Mouse (Mus musculus) erythroid progenitor cell, adult 5-6 weeks (primary cell): ENCODE data around the gene Coro1c. TPM values are rescaled to one million over a fixed set of nuclear protein-coding genes. Genes with fewer than 3 reads are reported as not detected.
A peak's percentile ranks its signal among the peaks of the same experiment; 100 is the strongest.

Experiments
- ATAC-seq: replicated peaks from 2 replicates; pipeline ENCODE4 v1.8.0; 2016; ENCODE audit warnings: moderate number of reproducible peaks, mild to moderate bottlenecking, moderate TSS enrichment, inconsistent platforms; ENCODE audit not compliant: poor library complexity, low FRiP score, severe bottlenecking
- total RNA-seq, 2 experiments: library from RNA; stranded (forward) in 1 of 2; stranded (reverse) in 1 of 2; fragments of 150-400 nt in 1 of 2; fragments of 186-747, 209-891 nt in 1 of 2; gene quantifications; 2 replicates each; pipeline versions ENCODE4 v1.2.3 to v1.2.4; 2015 to 2017; ENCODE audit warnings: low replicate concordance in 2 of 2

Gene Coro1c
- total RNA-seq, 2 experiments from 2014 or later, result 32.7 to 43.4 TPM

DNA sequence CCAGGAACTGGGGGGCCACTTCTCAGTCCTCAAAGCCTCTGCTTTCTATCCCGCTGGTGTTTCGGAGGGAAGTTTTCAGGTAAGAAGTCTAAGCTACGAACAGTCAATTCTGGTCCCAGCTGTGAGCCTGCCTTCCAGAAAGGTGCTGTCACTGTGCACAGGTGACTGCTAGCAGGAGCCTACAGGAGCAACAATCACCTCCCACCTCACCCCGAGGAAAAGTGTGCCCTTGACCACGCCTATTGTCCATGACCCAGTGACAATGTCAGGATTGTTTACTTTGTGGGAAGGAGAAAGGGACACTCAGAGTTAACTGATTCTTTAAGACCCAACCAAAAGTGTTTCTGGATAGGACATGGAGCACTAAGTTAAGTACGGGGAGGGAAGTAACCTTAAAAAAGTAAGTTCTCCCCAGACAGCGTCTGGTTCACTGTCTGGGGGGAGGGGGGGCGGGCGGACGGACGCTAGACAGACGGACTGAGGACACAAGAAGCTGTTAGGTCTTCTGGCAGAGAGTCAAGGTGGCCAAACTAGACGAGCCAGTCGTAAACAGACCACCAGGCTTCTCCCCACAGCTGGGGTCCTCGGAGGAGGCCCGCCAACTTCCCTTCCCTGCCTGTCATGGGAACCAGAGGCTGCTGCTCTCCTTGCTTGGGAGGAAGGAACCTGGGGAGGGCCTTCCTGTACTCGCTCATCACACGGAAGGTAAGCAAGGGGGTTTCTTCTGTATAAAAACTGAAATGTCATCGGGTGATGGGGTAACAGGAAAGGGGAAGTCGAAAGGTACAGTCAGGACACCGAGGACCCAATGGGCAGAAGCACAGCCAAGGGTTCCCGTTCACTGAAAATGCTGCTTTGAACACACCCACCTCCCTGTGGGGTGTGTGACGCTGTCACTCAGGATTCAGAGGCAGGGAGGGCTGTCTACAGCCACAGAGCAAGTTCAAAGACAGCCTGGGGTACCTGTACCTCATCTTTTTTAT, 67.0 kb downstream of the Coro1c start:
- no peak for ATAC-seq

GRCm38 (mm10) chr5:113840443-113840842, 68.1 kb downstream of the Coro1c start:
- no peak for ATAC-seq

DNA sequence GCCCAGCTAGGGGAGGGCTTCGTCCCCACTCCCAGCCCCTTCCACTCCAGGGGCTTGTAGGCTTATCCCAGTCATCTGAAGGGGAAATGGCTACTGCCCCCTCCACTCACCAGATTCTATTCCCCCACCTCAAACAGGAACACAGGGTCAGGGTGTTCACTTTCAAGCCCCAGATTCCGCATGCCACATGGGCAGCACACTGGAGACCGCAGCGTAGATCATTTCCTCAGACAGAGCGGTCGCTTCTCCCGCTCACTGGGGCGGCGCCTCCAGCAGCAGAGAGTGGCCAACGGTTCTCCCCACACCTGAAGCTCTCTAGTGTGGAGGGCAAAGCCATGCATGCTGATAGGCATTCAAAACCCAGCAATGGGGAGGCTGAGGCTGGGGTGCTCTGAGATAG, 71.6 kb downstream of the Coro1c start:
- ATAC-seq, result no peak

GRCm38 (mm10) chr5:113833316-113833947, 75.1 kb downstream of the Coro1c start:
- ATAC-seq, result no peak

DNA sequence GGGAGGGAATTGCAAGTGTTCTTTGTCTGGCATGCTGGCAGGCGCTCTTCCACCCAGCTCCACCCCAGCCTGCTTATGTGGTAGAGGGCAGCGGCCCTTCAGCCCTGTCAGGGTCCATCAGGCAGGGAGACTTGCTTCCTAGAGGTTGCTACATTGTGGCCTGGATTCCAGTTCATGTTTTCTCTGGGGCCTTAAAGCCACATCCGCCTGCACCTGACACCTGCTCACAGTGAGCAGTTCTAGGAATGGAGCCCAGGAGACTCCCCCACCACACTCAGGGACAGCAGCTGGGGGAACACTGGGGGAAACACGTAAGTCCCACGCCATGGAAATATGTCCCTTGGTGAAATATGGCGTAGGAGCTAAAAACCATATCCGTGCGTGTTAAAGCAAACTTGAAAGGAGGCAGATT, 76.1 kb downstream of the Coro1c start, which contains the start of gene Selplg:
Selplg (minus strand) TSS at position 155 of the 412 bp plus-strand sequence.
- no peak for ATAC-seq

DNA sequence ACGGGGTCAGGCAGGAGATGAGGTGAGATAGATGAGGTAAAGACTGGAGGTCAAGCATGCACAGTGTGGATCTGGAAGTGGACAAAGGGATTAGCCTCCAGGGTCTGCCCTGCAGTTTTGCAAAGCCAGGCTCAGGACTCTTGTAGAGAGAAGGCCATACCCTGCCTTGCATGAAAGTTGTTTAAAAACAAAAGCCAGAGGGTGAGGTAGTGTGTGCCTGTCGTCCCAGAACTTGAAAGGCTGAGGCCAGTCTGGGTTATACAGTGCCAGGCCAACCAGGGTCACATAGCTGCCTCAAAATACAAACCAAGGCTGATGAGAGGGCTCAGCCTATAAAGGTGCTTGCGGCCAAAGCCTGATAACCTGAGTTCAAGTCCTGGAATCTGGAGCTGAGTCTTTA, 76.8 kb downstream of the Coro1c start:
- no peak for ATAC-seq

- ATAC-seq, result no peak
Observed at GRCm38 (mm10) chr5:113830796-113831195, 77.8 kb downstream of the Coro1c start.

GRCm38 (mm10) chr5:113830292-113830643, 78.3 kb downstream of the Coro1c start:
- ATAC-seq, result 0 out of 2 replicates have a peak, but pooled peaks have one; percentile 31

GRCm38 (mm10) chr5:113829566-113830291, 78.8 kb downstream of the Coro1c start:
- ATAC-seq, result no peak

- no peak for ATAC-seq
Observed at GRCm38 (mm10) chr5:113828481-113828880, 80.1 kb downstream of the Coro1c start.

GRCm38 (mm10) chr5:113827991-113828411, 80.6 kb downstream of the Coro1c start:
- ATAC-seq, result no peak

DNA sequence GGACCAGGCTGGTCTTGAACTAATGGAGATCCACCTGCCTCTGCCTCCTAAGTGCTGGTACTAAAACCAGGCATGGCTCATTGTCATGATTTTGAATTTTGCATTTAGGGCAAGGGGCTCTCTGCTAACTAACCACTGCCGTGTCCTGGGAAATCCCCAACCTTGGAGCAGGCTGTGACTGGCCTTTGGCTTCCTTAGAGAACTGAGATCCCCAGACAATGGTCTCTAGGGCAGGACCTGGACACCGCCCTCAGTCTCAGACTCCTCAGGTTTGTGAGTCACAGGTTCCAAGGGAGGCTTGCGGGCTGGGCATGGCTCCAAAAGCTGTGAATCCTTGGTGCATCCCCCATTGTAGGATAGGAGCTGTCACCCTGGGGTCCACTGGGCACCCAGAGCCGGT, 81.9 kb downstream of the Coro1c start:
- ATAC-seq, result no peak

GRCm38 (mm10) chr5:113825558-113825957, 83.0 kb downstream of the Coro1c start:
- ATAC-seq, result no peak

DNA sequence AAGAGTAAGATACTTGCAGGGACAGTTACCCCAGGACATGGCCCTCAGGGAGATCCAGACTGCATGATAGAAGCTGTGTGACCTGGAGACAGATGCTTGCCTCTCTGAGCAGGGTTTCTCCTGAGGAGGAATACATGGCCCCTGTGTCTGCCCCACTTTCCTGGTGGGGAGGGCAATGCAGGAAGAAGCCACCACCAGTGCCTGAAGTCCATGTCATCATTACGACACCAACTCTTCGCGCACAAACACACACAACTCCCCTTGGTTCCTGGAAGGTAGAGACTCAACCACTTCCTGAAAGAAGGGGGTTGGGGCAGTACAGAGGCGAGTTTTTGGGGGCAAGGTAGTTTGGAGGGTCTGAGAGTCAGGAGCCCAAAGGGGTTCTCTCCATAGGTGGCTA, 84.3 kb downstream of the Coro1c start:
- no peak for ATAC-seq

DNA sequence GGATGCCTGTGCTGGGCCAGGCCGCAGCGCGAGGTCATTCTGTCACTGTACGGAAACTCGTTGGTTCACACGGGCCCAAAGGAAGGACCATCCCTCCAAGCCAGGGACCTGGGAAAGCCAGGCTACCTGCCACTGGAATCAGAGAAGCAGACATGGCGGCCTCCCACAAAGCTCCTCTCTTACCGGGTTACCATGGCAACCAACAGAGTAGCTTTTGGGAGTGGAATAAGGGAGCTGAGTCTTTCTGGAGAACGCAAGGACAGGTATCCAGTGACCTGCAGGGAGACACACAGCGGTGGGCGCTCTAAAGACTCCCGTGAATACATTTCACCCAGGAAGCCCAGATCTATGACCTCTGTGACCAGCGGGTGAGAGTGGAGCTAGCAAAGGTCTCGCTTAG, 90.0 kb downstream of the Coro1c start:
- no peak for ATAC-seq

DNA sequence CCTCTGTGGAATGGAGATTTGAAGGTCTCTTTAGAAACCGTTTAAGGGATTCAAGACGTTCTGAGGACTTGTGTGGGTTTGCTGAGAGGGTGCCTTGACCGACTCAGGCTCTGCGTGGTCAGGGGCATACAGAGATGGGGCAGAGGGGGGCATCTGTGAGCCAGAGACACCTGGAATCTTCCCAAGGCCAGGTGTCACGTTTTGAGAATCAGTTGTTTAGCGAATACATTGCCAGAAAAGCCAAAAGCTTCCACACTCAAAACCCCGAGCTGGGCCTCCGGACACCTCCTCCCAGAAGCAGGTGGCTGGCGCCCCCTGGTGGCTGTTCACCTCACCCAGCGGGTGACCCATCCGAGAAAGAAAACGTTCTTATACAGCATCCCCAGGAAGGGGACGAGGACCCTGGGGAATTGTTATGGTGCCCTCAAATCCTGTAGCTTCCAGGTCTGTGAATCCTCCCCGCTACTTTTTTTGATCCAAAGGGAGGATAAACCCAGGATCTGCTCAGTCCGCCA, 92.9 kb downstream of the Coro1c start:
- ATAC-seq, result peak; percentile 78

DNA sequence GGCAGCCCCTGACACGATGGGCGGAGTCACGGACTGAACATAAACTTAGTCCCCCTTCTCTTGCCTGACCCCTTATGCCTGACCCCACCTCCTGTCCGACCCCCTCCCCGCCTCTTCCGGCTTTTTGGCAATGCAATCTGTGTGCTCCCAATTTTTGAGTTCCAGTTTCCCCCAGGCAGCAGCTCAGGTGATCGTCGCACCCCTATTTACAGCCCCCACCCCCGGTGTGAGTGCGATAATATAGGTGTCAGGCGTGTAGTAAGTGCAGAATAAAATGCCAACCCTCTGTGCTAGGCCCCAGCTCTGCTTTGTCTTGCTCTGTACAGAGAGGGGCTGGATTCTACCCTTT, 93.5 kb downstream of the Coro1c start:
- no peak for ATAC-seq

DNA sequence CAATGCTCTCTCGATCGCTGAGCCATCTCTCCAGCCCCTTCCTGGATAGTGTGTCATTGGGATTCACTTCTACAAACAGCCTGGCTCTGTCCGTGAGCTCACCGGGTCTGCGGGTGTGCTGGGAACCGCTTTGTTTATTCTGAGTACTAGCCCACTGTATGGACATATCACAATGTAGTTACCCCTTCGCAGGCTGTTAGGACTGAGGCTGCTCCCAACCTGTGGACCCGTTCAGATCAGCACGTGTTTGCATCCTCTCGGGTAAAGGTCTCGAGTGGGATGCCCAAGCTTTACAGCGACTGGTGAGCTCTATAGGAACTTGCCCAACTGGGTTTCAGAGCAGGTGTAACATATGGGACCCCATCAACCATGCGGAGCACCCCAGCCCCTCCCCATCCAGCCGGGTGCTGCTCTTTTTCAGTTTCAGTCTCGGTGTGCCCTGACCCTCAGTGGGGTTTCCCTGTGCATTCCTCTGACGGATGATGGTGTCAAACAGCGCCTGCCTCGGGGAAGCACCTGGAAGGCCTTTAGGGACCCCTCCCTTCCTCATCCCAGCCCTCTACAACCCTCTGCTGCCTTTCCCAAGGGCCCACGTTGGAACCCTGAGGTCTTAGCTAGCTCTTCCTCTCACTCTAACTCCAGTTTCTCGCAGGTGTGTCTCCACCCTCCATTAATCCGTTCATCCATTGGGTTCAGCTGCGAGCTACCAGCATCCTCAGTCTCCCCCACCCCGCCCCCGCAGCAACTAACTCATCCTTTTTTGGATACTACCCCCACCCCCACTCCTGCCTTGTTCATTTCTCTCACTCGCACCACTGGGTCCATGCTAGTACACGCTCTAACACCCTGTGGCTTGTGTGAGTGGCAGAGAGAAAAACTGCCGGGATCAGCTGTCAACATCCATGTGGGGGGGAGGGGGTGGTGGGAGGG, 94.2 kb downstream of the Coro1c start:
- 0 out of 2 replicates have a peak, but pooled peaks have one; percentile 11 for ATAC-seq

DNA sequence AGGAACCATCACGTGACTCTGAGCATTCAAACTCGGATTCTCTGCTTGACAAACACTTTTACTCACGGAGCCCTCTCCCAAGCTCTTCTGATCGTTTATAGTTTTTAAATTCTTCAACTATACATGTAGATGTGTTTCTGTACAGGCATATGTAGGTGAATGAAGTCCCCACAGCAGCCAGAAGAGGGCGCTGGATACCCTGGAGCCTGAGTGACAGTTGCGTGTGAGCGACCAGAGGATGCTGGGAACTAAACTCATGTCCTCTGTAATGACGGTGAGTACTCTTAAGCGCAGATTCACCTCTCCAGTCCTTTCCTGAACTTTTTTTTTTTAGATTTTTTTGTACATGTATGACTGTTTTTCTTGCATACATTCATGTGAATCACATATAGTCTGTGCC, 95.0 kb downstream of the Coro1c start:
- ATAC-seq, result 0 out of 2 replicates have a peak, but pooled peaks have one; percentile 25
